Mouse (Mus musculus): ENCODE results near the gene Ppil4. TPM values are rescaled to one million over a fixed set of nuclear protein-coding genes. Genes with fewer than 3 reads are reported as not detected.

Gene Ppil4
- total RNA-seq, 1 experiment from 2014 or later: 142 TPM

Other genes with a start within 250 kb of the Ppil4 start
- 0.12 and 1.6 TPM in 2 replicates for gene Lrp11, start 203.1 kb upstream of the Ppil4 start, total RNA-seq (2017)
- 7.6 and 9.5 TPM in 2 replicates for gene Nup43, start 125.4 kb upstream of the Ppil4 start, total RNA-seq (2017)
- gene Pcmt1, start 111.8 kb upstream of the Ppil4 start, total RNA-seq (2017): 57.1 and 65.1 TPM in 2 replicates
- gene Lats1, start 111.7 kb upstream of the Ppil4 start, total RNA-seq (2017): 21.9 and 24.8 TPM in 2 replicates
- 76.2 and 89.4 TPM in 2 replicates for gene Katna1, start 66.9 kb upstream of the Ppil4 start, total RNA-seq (2017)
- gene Ginm1, start 67 bp upstream of the Ppil4 start, total RNA-seq (2017): 88.5 and 92.3 TPM in 2 replicates
- gene Zc3h12d, start 39.6 kb downstream of the Ppil4 start, total RNA-seq (2017): 48.3 and 49.0 TPM in 2 replicates
- 133 and 146 TPM in 2 replicates for gene Tab2, start 163.3 kb downstream of the Ppil4 start, total RNA-seq (2017)

Measured in neutrophil, adult 5-6 weeks (primary cell).